Mouse (Mus musculus): ENCODE measurements around the gene Bdkrb1. TPM values are rescaled to one million over a fixed set of nuclear protein-coding genes. Genes with fewer than 3 reads are reported as not detected.

Gene Bdkrb1
- total RNA-seq, 4 experiments from 2014 or later: 0.35 to 0.45 (median 0.37) TPM; not detected in 1

- no peak for DNase-seq (ENCODE audit: low spot score in 2 of 2)
These were observed 5.8 kb upstream of the Bdkrb1 start for GRCm38 (mm10) chr12:105597135-105597534.

GRCm38 (mm10) chr12:105598503-105598902, 4.4 kb upstream of the Bdkrb1 start:
- DNase-seq (ENCODE audit: low spot score in 2 of 2): no peak

- no peak for DNase-seq (ENCODE audit: low spot score in 2 of 2)
These were observed 3.8 kb upstream of the Bdkrb1 start for GRCm38 (mm10) chr12:105599098-105599497.

GRCm38 (mm10) chr12:105601586-105601985, 1.3 kb upstream of the Bdkrb1 start:
- no peak for DNase-seq (ENCODE audit: low spot score in 2 of 2)

- no peak for DNase-seq (ENCODE audit: low spot score in 2 of 2)
These were observed 1.0 kb downstream of the Bdkrb1 start for GRCm38 (mm10) chr12:105603904-105604303.

GRCm38 (mm10) chr12:105605212-105605611, 2.3 kb downstream of the Bdkrb1 start:
- DNase-seq (ENCODE audit: low spot score in 2 of 2): no peak

GRCm38 (mm10) chr12:105606881-105607280, 4.0 kb downstream of the Bdkrb1 start:
- no peak for DNase-seq (ENCODE audit: low spot score in 2 of 2)

- no peak for DNase-seq (ENCODE audit: low spot score in 2 of 2)
These were observed 8.2 kb downstream of the Bdkrb1 start for GRCm38 (mm10) chr12:105611045-105611444.

- peak; percentile 23 to 52 for DNase-seq (ENCODE audit: low spot score in 2 of 2)
These were observed 8.9 kb downstream of the Bdkrb1 start for GRCm38 (mm10) chr12:105611748-105612147.

GRCm38 (mm10) chr12:105613559-105613958, 10.7 kb downstream of the Bdkrb1 start:
- DNase-seq (ENCODE audit: low spot score in 2 of 2): no peak

GRCm38 (mm10) chr12:105622048-105622447, 19.2 kb downstream of the Bdkrb1 start:
- DNase-seq (ENCODE audit: low spot score in 2 of 2): no peak

GRCm38 (mm10) chr12:105622981-105623539, 20.2 kb downstream of the Bdkrb1 start:
- DNase-seq (ENCODE audit: low spot score in 2 of 2): no peak

- peak in 1 of 2 experiments; percentile 32 for DNase-seq (ENCODE audit: low spot score in 2 of 2)
These were observed 22.9 kb downstream of the Bdkrb1 start for GRCm38 (mm10) chr12:105625798-105626197.

GRCm38 (mm10) chr12:105634374-105635067, 31.6 kb downstream of the Bdkrb1 start:
- DNase-seq (ENCODE audit: low spot score in 2 of 2): no peak

GRCm38 (mm10) chr12:105636551-105636950, 33.7 kb downstream of the Bdkrb1 start:
- no peak for DNase-seq (ENCODE audit: low spot score in 2 of 2)

- no peak for DNase-seq (ENCODE audit: low spot score in 2 of 2)
These were observed 34.7 kb downstream of the Bdkrb1 start for GRCm38 (mm10) chr12:105637554-105637953.

GRCm38 (mm10) chr12:105642770-105643321, 40.0 kb downstream of the Bdkrb1 start:
- no peak for DNase-seq (ENCODE audit: low spot score in 2 of 2)

Other genes with a start within 250 kb of the Bdkrb1 start
- gene D430019H16Rik, start 149.2 kb upstream of the Bdkrb1 start, total RNA-seq (2022): 100 to 1,000 TPM in 2 of 4 experiments, 10 to 100 TPM in 2; 90.0 to 116 (median 99.9) TPM
- 1 to 10 TPM in 2 of 4 experiments, under 1 TPM in 2; 0.68 to 1.3 (median 1.0) TPM for gene Bdkrb2, start 39.9 kb upstream of the Bdkrb1 start, total RNA-seq (2022)
- gene Gskip, start 81.7 kb downstream of the Bdkrb1 start, total RNA-seq (2022): 10 to 100 TPM; 22.9 to 27.2 (median 26.3) TPM
- gene Atg2b, start 82.1 kb downstream of the Bdkrb1 start, total RNA-seq (2022): 10 to 100 TPM; 43.1 to 56.3 (median 47.8) TPM
- 1 to 10 TPM; 1.4 to 2.6 (median 1.8) TPM for gene Ak7, start 102.9 kb downstream of the Bdkrb1 start, total RNA-seq (2022)
- 100 to 1,000 TPM; 136 to 186 (median 159) TPM for gene Papola, start 181.6 kb downstream of the Bdkrb1 start, total RNA-seq (2022)